Mouse (Mus musculus): Measurements from ENCODE around the gene Katnb1. TPM values are rescaled to one million over a fixed set of nuclear protein-coding genes. Genes with fewer than 3 reads are reported as not detected.

Gene Katnb1
- polyA plus RNA-seq, 1 experiment, result 2.6 TPM

DNA sequence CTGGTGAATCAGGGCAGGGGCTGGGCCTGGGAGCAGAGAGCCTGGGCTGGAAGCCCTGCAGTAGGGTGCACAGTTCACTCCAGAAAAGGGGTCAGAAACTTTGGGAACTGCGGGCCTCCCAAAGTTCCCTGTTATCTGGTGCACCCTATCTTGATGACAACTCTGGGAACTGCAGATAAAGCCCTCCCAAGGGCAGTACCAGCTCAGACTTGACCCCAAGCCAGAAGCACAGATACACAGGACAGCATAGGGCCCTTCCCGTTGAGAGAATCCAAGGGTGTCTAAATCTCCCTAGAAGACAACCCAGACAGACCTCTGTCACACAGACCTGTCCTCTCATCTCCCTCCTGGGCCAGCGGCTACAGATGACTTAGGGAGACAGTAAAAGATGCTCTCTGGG is 69.6 kb downstream of the Katnb1 start:
- no peaks in the 10 kb centered on the region for H3K9me3 ChIP-seq (ENCODE audit: control insufficient read depth, low read length)
- H3K27me3 ChIP-seq (ENCODE audit: control insufficient read depth), result no peaks in the 10 kb centered on the region
- no peaks in the 10 kb centered on the region for H3K4me1 ChIP-seq (ENCODE audit: control insufficient read depth)
- no peaks in the 10 kb centered on the region for H3K36me3 ChIP-seq (ENCODE audit: control insufficient read depth)
- H3K4me3 ChIP-seq (replicated peaks), result no peak overlapping the region
- no peak for TF ChIP-seq GATA1 (IDR thresholded peaks at IDR 0.05; ENCODE audit: low read length)
- no peak for TF ChIP-seq TAL1 (IDR thresholded peaks at IDR 0.05; ENCODE audit: low read length)

Other genes starting within 250 kb of the Katnb1 start
- gene Coq9, start 242.9 kb upstream of the Katnb1 start, polyA plus RNA-seq (2012), result 6.4 and 9.5 TPM in 2 replicates
- 37.6 and 98.2 TPM in 2 replicates for gene Ciapin1, start 242.8 kb upstream of the Katnb1 start, polyA plus RNA-seq (2012)
- gene Polr2c, start 223.7 kb upstream of the Katnb1 start, polyA plus RNA-seq (2012), result 3.5 and 4.1 TPM in 2 replicates
- 11.8 and 12.5 TPM in 2 replicates for gene Dok4, start 204.9 kb upstream of the Katnb1 start, polyA plus RNA-seq (2012)
- 0.02 and 0.06 TPM in 2 replicates for gene Ccdc102a, start 163.1 kb upstream of the Katnb1 start, polyA plus RNA-seq (2012)
- gene Adgrg5, start 157.5 kb upstream of the Katnb1 start, polyA plus RNA-seq (2012), result 0.03 TPM in 1 of 2 replicates, not detected in the other
- gene Adgrg1, start 106.4 kb upstream of the Katnb1 start, polyA plus RNA-seq (2012), result 14.3 and 18.4 TPM in 2 replicates
- 0.08 and 0.17 TPM in 2 replicates for gene Adgrg3, start 63.5 kb upstream of the Katnb1 start, polyA plus RNA-seq (2012)
- gene Drc7, start 26.1 kb upstream of the Katnb1 start, polyA plus RNA-seq (2012), result not detected in 2 replicates
- gene Kifc3, start 121.6 kb downstream of the Katnb1 start, polyA plus RNA-seq (2012), result 0.03 and 0.04 TPM in 2 replicates
- not detected in 2 replicates for gene Cngb1, start 225.4 kb downstream of the Katnb1 start, polyA plus RNA-seq (2012)
- gene Tepp, start 229.4 kb downstream of the Katnb1 start, polyA plus RNA-seq (2012), result not detected in 2 replicates